Mouse (Mus musculus) bone marrow, adult 2 months (tissue): Measurements from ENCODE around the gene Acbd4. TPM values are rescaled to one million over a fixed set of nuclear protein-coding genes. Genes with fewer than 3 reads are reported as not detected.

Experiments used
- H3K27ac ChIP-seq: fragments of 200-500 bp; 2 replicates; pipeline ENCODE4 v1.5.1; 2012; ENCODE audit warnings: low read depth, mild to moderate bottlenecking, control low read depth, inconsistent platforms, low read length; ENCODE audit not compliant: control insufficient read depth, poor library complexity, insufficient read depth
- H3K4me1 ChIP-seq: fragments of 200-500 bp; 2 replicates; pipeline ENCODE4 v1.6.1; 2011; ENCODE audit warnings: low read length; ENCODE audit not compliant: control insufficient read depth, insufficient read depth
- H3K4me3 ChIP-seq: fragments of 200-500 bp; replicated peaks from 2 replicates; pipeline ENCODE3; 2011; ENCODE audit warnings: mild to moderate bottlenecking, low read depth, low read length, control low read depth; ENCODE audit not compliant: control insufficient read depth
- CTCF ChIP-seq: fragments of 200-500 bp; IDR thresholded peaks from 2 replicates; pipeline ENCODE4 v1.5.1; 2011; ENCODE audit warnings: low read length, control low read depth; ENCODE audit not compliant: control insufficient read depth, insufficient read depth
- POLR2A ChIP-seq: fragments of 200-500 bp; IDR thresholded peaks from 2 replicates; pipeline ENCODE4 v1.6.1; 2011; ENCODE audit warnings: low read depth, mild to moderate bottlenecking, control low read depth, low read length, borderline replicate concordance; ENCODE audit not compliant: control insufficient read depth
- WGBS: fragments of 180-500 bp; shearing (Covaris S2); methylation state at CpG from one replicate; pipeline ENCODE4 v1.1.7; 2018; 5-methylcytosine and 5-hydroxymethylcytosine counted together
- polyA plus RNA-seq: library from polyadenylated mRNA; stranded (reverse); fragments of >200 nt; gene quantifications from 2 replicates; pipeline ENCODE4 v1.2.4, GENCODE M21; 2011; ENCODE audit warnings: low replicate concordance; ENCODE audit not compliant: missing spikeins, insufficient read depth, insufficient read length

Gene Acbd4
- polyA plus RNA-seq, 1 experiment = 34.1 TPM

GRCm38 (mm10) chr11:103067051-103067361, 34.5 kb upstream of the Acbd4 start:
- no peak for TF ChIP-seq CTCF
- TF ChIP-seq POLR2A = no peak
- no peaks in the 10 kb centered on the region for H3K4me1 ChIP-seq
- 93% methylated on average over 6 of the region's 6 CpGs for WGBS
- no peak overlapping the region for H3K27ac ChIP-seq
- no peak overlapping the region for H3K4me3 ChIP-seq

- 79% methylated on average over 8 of the region's 8 CpGs for whole genome bisulfite sequencing
- no peak overlapping the region for H3K4me3 ChIP-seq
- H3K27ac ChIP-seq = no peak overlapping the region
- TF ChIP-seq CTCF (no peak), POLR2A (no peak)
- H3K4me1 ChIP-seq = no peaks in the 10 kb centered on the region
Measured at GRCm38 (mm10) chr11:103067457-103068001, 34.0 kb upstream of the Acbd4 start.

GRCm38 (mm10) chr11:103068272-103068671, 33.2 kb upstream of the Acbd4 start:
- no peak overlapping the region for H3K4me3 ChIP-seq
- 85% methylated on average over 4 of the region's 4 CpGs for WGBS
- TF ChIP-seq POLR2A (no peak), CTCF (no peak)
- H3K4me1 ChIP-seq = no peaks in the 10 kb centered on the region
- H3K27ac ChIP-seq = no peak overlapping the region

- 88% methylated on average over 11 of the region's 11 CpGs for WGBS
- TF ChIP-seq POLR2A = no peak
- TF ChIP-seq CTCF = no peak
- Histone ChIP-seq H3K4me3 (no peak overlapping the region), H3K27ac (no peak overlapping the region), H3K4me1 (no peaks in the 10 kb centered on the region)
Measured at GRCm38 (mm10) chr11:103068884-103069283, 32.6 kb upstream of the Acbd4 start.

GRCm38 (mm10) chr11:103069731-103070130, 31.8 kb upstream of the Acbd4 start:
- H3K27ac ChIP-seq = no peak overlapping the region
- H3K4me1 ChIP-seq = no peaks in the 10 kb centered on the region
- WGBS = 90% methylated on average over 2 of the region's 2 CpGs
- no peak overlapping the region for H3K4me3 ChIP-seq
- TF ChIP-seq POLR2A = no peak

GRCm38 (mm10) chr11:103070322-103070880, 31.1 kb upstream of the Acbd4 start:
- H3K4me1 ChIP-seq = no peaks in the 10 kb centered on the region; the same call in 1 of the 2 replicates
- H3K4me3 ChIP-seq = no peak overlapping the region
- no peak for TF ChIP-seq POLR2A
- TF ChIP-seq CTCF = no peak
- H3K27ac ChIP-seq = no peak overlapping the region
- 92% methylated on average over 10 of the region's 10 CpGs for WGBS

GRCm38 (mm10) chr11:103073671-103074070, 27.8 kb upstream of the Acbd4 start:
- no peak for TF ChIP-seq CTCF
- Histone ChIP-seq H3K27ac (no peak overlapping the region), H3K4me1 (no peaks in the 10 kb centered on the region; the same call in 1 of the 2 replicates), H3K4me3 (no peak overlapping the region)
- WGBS = 95% methylated on average over 7 of the region's 7 CpGs

GRCm38 (mm10) chr11:103074121-103074650, 27.3 kb upstream of the Acbd4 start:
- TF ChIP-seq POLR2A = no peak
- no peak for TF ChIP-seq CTCF
- 88% methylated on average over 10 of the region's 10 CpGs for WGBS
- Histone ChIP-seq H3K27ac (no peak overlapping the region), H3K4me3 (no peak overlapping the region), H3K4me1 (no peaks in the 10 kb centered on the region; the same call in 1 of the 2 replicates)
